Mouse (Mus musculus) stomach, postnatal 0 days (tissue): ENCODE data around the gene Cacul1.

Experiments
- CTCF ChIP-seq: IDR thresholded peaks from 2 replicates; pipeline ENCODE4 v1.5.1; 2016; ENCODE audit warnings: antibody characterized with exemption, low read depth, mild to moderate bottlenecking, moderate library complexity
- EP300 ChIP-seq: optimal IDR thresholded peaks from 2 replicates; pipeline ENCODE3; 2016; ENCODE audit warnings: antibody characterized with exemption

DNA sequence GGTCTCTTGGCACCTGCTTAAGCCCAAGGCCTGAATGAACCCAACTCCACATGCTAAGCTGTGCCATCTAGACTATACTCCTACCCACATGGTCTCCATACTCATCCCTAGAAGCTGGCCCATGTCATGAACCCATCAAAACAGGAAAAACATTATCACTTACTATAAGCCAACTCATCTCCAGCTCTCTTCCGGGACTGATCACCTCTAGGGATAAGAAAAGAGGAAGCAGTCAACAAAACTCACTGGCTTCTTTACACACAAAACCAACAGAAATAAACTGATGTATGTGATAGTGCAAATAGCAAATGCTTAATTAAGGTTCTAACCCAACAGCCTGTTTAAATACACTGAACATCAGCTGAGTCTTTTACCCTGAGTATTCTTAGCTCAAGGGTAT is 51.5 kb downstream of the Cacul1 start:
- no peak for TF ChIP-seq CTCF
- TF ChIP-seq EP300: no peak
